Mouse (Mus musculus) thymus, postnatal 25 days (tissue): ENCODE results near the gene 9930111J21Rik2.
"Not testable (repeated sequence)": the region's sequence is repeated elsewhere in the genome, so short reads cannot be mapped to it uniquely, and the experiment has no call there.

Experiments
- DNase-seq: peaks from one replicate; pipeline ENCODE4 v3.0.0; 2022

The 9930111J21Rik2 gene

DNA sequence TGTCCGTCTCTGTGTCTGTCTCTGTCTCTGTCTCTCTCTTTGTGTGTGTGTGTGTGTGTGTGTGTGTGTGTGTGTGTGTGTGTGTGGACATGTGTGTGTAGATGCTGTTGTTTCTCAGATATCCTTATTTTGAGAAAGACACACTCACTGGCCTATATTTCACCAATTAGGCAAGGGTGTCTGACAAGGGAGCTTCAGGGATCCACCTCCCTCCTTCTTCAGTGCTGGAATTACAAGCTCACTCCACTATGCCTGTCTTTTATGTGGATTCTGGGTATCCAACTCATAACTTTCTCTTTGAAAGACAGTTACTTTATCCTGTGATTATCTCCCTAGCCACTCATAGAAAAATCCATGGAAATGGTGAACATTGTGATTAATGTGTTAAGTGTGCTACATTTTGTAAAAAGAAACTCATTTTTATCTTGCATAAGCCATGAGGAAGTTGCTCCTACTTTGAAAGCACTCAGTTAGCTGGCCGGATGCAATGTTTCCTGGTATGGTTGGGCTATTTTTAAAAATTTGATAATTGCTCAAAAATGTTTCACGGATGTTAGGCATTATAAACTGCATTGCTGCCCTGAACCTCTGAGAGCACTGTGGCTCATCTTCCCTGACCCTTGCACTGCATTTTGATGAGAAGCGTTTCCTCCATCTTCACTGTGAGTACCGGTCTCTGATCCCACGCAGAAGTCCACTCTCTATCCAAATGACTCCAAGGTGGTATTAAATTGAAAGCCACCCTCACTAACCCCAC, 25.1 kb upstream of the 9930111J21Rik2 start, which contains the start of gene Ifi47:
Gene Ifi47 (plus strand): TSS at position 587 of the 757 bp plus-strand sequence.
- DNase-seq: not testable (repeated sequence)

DNA sequence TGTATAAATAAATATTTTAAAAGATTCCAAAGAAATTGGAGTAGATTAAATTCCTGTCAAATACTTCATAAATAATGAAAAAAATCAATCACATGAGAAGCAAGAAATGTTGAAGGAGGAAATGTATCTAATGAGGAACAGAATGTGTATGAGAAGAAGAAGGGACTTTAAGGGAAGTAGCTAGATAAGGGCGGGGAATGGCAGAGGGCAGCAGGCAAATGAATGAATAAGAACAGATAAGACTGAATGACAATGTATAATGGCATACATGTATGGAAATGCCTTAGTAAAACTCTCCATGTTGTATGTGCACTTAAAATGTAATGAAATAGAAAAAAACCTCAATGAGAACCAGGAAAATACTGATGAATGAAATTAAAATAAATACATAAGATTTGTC, 17.3 kb upstream of the 9930111J21Rik2 start:
- no peak for DNase-seq

DNA sequence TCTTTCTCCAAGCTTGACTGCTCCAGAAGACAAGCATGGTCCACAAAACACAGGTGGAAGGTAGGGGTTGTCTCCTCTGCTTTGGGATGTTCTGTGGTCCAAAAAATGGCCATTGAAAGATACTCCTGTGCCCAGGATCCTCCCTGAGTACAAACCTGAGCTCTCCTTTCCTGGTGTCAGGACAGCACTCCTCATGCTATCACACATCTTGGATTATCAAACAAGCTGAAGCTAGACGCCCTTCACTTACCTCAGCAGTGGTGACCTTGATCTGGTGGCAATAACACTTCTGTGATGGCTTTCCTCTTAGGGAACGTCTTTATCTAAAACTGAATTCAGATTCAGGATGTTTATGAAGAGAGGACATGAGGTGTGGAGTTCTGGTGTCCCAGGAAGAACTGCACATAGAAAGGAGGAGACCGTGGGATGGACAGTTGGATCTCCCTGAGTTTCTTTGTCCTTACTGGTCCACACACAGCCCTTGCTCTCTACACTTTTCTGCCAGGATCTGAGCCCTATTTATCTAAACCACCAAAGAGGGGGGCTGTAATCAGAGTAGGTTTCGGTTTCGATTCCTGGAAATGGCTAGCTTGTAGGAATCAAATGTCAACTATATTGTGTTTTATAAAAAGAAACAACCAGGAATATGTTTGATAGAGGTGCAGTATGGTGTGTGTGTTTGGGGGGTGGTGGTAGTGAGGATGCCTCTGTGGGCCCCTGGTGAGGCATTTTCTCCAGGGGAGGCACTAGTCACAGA, 12.8 kb upstream of the 9930111J21Rik2 start, which contains the start of gene Tgtp2:
Gene Tgtp2 (minus strand): TSS at position 494 of the 757 bp plus-strand sequence.
- peak; percentile 45 for DNase-seq

DNA sequence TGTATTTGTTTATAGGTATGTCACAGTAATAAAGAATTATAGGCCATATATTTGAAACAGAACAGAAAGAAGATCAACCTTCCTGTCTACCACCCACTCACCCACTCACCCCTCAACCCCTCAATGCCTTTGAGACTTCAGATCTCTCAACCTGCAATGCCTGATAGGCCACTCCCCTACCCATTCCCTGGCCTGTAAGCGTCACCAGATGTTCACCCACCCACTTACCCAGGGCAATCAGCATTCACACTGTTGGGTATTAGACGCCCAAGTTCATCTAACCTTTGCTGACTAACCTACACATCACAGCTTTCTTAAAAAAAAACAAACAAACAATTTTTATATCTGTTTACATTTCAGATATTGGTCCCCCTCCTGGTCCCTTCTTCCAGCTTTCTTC, 10.8 kb upstream of the 9930111J21Rik2 start:
- DNase-seq: not testable (repeated sequence)

DNA sequence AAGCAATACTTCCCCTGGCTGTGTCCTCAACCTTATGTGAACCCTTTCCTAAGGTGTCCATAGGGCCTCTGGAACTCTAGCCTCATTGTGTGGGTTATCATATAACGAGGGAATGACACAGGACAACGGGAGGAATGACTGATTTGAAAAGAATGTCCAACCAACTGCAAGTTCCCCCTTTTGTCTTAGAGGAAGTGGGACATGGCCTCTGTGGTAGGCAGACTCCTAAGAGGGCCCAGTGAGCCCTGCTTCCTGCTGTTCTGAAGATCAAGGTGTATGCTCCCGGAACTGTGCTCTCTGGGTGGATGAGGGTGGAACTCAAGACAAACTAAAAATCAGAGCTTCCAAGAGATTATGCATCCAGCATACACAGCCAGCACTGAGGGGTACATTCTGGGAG, 9.0 kb upstream of the 9930111J21Rik2 start:
- not testable (repeated sequence) for DNase-seq

DNA sequence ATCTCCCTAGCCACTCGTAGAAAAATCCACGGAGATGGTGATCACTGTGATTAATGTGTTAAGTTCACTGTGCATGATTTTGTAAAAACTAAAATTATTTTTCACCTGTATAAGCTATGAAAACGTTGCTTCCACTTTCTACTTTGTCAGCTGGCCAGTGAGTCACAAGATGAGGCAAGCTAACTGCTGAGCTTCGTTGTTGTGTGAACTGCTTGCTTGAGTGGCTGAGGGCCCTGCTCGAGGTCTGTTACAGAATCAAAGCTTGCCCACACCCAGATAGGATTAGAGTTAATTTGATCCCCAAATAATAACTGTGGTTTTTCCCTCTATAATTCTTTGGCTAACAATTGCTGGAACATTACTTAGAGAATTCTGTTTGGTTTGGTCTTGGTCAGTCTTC, 852 bp upstream of the 9930111J21Rik2 start:
- not testable (repeated sequence) for DNase-seq

DNA sequence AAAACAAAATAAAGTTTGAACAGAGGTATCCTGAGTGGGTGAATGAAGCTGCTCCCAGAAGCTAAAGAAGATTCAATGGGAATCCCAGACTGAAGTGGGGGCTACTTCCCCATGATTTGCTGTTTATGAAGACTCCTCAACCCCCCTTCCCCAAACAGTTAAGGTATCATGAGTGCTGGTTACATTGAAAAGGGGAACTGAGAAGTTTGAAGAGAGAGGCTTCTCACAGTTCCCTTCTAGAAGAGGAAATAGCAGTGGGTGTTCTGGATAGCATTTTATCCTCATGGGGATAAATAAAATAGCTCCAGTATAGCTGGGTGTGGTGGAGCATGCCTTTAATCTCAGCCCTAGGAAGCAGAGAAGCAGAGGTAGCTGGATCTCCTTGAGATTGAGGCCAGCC, 978 bp downstream of the 9930111J21Rik2 start:
- DNase-seq: not testable (repeated sequence)

DNA sequence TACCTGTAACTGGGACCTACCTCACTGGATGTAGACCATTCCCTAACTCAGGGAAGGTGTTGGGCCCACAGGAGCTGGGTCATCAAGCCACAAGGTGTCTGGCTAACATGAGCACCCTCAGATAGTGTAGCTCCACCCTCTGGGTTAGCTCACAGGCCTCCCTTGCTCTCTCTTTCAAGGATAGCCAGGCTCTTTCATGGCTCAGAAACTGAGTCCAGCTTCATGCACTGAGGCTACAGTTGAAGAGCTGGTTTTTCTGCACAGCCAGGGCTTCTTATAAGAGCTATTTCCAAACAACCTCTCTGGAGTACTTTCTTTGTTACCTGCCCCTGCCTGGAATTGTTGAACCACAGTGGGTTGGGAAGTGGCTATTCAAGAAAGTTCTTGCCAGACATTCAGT, 39.0 kb downstream of the 9930111J21Rik2 start:
- not testable (repeated sequence) for DNase-seq

DNA sequence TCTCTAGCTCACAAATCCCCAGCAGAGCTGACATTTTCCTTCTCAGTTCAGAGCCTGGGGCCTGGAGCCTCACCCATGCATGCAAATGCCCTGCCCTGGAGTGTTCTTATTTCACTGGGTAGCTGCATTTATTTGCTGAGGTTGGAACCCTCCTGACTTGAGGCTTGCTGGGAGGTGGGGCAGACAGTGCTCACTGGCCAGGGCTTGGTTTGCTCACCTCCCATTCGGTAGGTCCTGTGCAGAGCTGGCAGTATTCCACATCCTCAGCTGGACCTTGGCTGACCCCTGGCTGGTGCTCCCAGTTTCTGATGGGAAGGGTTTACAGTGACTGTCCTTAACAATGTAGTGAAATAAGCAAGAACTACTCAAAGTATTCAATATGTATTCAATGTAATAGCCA, 44.3 kb downstream of the 9930111J21Rik2 start:
- DNase-seq: not testable (repeated sequence)

DNA sequence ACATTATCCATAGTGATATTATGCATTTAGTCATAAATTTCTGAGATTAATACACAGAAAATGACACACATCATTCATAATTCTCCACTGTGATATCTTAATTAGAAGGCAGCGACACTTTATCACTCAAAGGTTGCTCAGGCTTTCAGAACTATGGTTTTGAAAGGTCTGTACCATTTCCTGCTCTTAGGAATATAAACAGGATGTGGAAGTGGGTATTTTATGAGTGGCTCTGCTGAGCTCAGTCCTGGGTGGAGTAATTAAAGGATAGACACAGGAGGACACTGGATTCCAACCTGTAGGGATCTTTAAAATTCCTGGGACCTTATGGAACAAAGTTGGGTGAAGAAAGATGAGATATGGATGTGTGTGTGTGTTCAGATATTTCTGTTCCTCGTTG, 44.7 kb downstream of the 9930111J21Rik2 start:
- not testable (repeated sequence) for DNase-seq

DNA sequence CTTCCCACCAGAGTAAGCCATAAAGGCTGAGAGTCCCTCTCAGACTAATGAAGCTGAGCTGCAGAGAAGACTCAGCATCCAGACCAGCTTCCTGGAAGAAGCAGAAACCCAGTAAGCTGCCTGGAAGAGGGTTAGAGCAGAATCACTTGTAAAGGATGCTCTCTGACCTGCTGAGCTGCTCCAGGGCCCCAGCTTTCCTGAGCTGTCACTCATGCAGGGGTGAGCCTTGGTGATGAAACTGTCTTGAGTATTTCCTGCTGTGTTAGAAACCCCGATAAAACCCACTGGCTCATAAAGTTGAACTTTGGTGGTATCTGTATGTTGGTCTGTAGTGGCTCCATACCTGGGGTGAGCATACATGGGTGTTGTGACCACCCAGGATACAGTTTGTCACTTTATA, 50.6 kb downstream of the 9930111J21Rik2 start:
- DNase-seq: not testable (repeated sequence)

DNA sequence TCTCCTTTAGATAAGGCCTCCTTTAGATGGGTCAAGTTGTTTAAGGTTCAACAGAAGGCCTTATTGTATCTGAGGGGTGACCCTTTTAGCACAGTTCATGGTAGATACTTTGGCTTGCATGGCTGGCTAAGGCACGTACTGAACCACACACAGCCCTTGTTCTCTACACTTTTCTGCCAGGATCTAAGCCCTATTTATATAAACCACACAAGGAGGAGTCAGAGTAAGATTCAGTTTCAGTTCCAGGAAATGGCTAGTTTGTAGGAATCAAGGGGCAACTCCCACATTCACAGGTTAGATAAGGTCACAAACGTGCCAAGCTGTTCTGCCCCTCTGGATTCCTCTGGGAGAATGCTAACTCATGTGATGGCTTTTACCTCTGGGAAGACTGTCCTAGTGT, 57.0 kb downstream of the 9930111J21Rik2 start, which contains the start of gene Tgtp1:
Gene Tgtp1 (minus strand): TSS at position 155 of the 400 bp plus-strand sequence.
- DNase-seq: not testable (repeated sequence)

DNA sequence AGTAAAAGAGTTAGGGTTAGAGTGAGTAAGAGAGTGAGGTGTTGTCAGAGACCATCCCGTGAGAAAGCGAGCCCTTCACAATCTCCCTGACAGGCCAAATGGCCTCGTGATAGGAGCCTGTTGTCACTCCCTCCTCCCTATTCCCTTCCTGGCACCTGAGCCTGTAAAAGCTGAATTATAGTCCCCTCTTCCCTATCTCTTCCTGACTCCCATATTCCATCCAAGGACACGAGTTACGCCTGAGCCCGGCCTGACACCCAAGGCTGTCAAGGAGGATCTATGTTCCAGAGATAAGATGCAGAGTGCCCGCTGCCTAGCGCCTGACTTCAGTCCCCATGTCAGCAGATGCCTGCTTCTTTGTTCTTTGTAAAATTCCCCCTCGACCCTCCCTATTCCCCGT, 57.7 kb downstream of the 9930111J21Rik2 start:
- not testable (repeated sequence) for DNase-seq

DNA sequence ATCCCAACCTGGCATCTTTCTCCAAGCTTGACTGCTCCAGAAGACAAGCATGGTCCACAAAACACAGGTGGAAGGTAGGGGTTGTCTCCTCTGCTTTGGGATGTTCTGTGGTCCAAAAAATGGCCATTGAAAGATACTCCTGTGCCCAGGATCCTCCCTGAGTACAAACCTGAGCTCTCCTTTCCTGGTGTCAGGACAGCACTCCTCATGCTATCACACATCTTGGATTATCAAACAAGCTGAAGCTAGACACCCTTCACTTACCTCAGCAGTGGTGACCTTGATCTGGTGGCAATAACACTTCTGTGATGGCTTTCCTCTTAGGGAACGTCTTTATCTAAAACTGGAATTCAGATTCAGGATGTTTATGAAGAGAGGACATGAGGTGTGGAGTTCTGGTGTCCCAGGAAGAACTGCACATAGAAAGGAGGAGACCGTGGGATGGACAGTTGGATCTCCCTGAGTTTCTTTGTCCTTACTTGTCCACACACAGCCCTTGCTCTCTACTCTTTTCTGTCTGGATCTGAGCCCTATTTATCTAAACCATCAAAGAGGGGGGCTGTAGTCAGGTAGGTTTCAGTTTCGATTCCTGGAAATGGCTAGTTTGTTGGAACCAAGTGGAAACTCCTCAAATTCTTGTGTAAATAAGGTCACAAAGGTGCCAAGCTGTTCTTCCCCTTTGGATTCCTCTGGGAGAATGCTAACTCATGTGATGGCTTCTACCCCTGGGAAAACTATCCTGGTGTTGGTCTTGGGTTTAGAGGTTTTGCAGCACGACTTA, 59.1 kb downstream of the 9930111J21Rik2 start, which contains the start of gene Gm12185:
Gene Gm12185 (minus strand): TSS at position 487 of the 781 bp plus-strand sequence.
- DNase-seq: peak; percentile 32

DNA sequence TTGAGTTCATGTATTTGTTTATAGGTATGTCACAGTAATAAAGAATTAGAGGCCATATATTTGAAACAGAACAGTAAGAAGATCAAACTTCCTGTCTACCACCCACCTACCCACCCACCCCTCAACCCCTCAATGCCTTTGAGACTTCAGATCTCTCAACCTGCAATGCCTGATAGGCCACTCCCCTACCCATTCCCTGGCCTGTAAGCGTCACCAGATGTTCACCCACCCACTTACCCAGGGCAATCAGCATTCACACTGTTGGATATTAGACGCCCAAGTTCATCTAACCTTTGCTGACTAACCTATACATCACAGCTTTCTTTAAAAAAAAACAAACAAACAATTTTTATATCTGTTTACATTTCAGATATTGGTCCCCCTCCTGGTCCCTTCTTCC, 61.1 kb downstream of the 9930111J21Rik2 start:
- DNase-seq: not testable (repeated sequence)

DNA sequence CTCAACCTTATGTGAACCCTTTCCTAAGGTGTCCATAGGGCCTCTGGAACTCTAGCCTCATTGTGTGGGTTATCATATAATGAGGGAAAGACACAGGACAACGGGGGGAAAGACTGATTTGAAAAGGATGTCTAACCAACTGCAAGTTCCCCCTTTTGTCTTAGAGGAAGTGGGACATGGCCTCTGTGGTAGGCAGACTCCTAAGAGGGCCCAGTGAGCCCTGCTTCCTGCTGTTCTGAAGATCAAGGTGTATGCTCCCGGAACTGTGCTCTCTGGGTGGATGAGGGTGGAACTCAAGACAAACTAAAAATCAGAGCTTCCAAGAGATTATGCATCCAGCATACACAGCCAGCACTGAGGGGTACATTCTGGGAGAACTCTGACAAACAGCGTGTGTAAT, 62.8 kb downstream of the 9930111J21Rik2 start:
- DNase-seq: peak; percentile 22

DNA sequence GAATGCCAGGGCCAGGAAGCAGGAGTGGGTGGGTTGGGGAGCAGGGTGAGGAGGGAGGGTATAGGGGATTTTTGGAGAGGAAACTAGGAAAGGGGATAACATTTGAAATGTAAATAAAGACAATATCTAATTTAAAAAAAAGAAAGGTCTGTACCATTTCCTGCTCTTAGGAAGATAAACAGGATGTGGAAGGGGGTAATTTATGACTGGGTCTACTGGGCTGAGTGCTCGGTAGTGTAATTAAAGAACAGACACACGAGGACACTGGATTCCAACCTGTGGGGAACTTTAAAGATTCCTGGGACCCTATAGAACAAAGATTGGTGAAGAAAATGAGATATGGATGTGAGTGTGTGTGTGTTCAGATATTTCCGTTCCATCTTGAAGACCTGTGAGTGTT, 68.2 kb downstream of the 9930111J21Rik2 start:
- not testable (repeated sequence) for DNase-seq

DNA sequence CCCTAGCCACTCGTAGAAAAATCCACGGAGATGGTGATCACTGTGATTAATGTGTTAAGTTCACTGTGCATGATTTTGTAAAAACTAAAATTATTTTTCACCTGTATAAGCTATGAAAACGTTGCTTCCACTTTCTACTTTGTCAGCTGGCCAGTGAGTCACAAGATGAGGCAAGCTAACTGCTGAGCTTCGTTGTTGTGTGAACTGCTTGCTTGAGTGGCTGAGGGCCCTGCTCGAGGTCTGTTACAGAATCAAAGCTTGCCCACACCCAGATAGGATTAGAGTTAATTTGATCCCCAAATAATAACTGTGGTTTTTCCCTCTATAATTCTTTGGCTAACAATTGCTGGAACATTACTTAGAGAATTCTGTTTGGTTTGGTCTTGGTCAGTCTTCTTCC, 71.0 kb downstream of the 9930111J21Rik2 start:
- not testable (repeated sequence) for DNase-seq

DNA sequence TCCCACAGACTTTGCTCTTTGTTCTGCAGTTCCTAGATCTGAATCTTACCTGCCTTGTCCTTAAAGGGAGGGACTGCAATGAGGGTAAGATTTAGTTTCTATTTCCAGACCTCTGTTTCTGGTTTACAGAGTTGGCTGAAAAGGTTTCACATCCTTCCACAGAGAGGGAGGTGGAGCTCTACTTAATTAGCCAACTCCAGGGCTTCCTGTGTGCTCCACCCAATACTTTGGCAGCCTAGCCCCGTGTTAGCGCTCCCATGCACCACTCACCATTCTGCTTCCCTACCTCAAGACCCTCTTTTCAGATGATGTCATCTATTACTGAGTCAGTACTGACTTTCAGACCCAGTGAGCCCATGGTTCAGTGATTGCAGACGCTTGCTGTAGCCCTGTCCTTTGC, 71.8 kb downstream of the 9930111J21Rik2 start, which contains the start of gene 9930111J21Rik1:
Gene 9930111J21Rik1 (minus strand): TSS at position 148 of the 400 bp plus-strand sequence.
- DNase-seq: not testable (repeated sequence)

DNA sequence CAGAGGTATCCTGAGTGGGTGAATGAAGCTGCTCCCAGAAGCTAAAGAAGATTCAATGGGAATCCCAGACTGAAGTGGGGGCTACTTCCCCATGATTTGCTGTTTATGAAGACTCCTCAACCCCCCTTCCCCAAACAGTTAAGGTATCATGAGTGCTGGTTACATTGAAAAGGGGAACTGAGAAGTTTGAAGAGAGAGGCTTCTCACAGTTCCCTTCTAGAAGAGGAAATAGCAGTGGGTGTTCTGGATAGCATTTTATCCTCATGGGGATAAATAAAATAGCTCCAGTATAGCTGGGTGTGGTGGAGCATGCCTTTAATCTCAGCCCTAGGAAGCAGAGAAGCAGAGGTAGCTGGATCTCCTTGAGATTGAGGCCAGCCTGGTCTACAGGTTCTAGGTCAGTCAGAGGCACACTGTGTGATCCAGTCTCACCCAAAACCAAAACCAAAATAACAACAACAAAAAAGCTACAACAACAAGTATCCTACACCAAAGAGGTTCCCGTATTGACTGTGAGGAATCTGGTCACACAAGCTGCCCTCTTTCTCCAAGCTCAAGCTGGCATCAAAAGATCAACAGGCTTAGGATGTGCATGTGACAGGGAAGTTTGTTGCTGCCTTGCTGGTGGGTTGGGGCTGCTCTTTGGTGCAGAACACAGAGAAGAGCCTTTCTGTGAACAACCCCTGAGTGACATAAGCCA, 72.7 kb downstream of the 9930111J21Rik2 start, which contains the start of gene Olfr56:
Gene Olfr56 (plus strand): TSS at position 650 of the 700 bp plus-strand sequence.
- DNase-seq: not testable (repeated sequence)

DNA sequence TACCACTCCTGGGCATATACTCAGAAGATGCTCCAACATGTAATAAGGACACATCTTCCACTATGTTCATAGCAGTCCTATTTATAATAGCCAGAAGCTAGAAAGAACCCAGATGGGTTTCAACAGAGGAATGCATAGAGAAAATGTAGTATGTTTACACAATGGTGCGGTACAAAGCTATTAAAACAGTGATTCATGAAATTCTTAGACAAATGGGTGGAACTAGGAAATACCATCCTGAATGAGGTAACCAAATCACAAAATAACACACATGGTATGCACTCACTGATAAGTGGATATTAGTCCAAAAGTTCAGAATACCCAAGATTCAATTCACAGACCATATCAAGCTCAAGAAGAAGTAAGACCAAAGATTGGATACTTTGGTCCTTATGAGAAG, 76.4 kb downstream of the 9930111J21Rik2 start:
- DNase-seq: not testable (repeated sequence)
